Mouse (Mus musculus): ENCODE results near the gene Kcna7. TPM values are rescaled to one million over a fixed set of nuclear protein-coding genes. Genes with fewer than 3 reads are reported as not detected.

Gene Kcna7
- total RNA-seq, 2 experiments from 2014 or later: 78.3 to 85.9 TPM

DNA sequence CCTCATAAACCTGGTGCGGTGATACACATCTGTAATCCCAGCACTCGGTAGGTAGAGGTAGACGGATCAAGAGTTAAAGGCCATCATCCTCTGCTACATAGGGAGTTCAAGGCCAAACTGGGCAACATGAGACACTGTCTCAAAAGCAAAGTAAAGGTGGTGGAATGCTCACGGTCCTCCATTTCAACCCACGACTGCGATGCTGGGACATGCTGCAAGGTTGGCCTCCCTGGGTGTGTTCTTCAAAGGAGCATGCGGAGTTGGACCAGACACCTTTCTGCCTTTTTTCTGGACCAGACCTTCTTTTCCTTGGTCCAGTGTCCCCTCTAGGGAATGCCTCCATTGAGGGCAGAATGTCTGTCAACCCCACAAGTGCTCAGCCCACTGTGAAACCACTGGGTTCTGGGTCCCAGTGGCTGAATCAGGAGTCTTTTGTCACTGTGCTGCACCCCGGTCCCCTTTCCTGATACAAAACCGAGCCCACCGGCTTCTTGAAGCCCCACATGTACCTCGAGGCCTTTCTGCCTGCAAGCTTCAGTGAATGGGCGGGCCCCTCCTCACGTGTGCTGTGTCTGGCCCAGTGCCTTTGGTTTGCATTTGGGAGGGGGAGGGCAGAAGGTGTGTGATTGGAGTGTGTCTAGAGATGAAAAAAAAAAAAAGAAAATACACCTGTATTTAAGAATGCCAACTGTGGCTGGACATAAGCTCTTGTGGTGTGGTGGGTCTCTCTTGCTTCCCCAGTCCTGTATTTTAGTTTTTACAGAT is 50.7 kb downstream of the Kcna7 start:
- intact Hi-C loops (cut with DNase I): no loop called here
- no peak for DNase-seq

DNA sequence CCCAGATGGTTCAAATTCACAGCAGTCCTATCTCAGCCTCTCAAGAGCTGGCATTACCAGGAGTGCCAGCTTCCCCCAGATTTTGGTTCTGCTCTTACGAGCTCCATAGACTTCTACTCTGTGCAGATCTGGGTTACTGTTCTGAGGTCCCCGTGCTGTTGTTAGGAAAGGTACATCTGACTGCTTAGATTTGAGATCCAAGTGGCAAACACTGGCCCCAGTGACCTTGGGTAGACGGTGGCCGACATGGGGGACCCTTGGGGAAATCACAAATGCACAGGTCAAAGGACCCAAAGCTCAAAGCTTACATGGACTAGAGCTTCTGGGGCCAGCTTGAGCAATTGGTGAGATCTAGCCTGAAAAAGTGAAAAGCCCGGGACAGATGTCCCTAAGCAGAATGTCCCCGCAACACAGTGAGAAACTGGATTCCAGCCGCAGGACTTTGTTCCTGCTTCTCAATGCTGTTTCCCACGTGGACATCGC is 51.3 kb downstream of the Kcna7 start:
- intact Hi-C loops (cut with DNase I): no loop called here
- DNase-seq: no peak

DNA sequence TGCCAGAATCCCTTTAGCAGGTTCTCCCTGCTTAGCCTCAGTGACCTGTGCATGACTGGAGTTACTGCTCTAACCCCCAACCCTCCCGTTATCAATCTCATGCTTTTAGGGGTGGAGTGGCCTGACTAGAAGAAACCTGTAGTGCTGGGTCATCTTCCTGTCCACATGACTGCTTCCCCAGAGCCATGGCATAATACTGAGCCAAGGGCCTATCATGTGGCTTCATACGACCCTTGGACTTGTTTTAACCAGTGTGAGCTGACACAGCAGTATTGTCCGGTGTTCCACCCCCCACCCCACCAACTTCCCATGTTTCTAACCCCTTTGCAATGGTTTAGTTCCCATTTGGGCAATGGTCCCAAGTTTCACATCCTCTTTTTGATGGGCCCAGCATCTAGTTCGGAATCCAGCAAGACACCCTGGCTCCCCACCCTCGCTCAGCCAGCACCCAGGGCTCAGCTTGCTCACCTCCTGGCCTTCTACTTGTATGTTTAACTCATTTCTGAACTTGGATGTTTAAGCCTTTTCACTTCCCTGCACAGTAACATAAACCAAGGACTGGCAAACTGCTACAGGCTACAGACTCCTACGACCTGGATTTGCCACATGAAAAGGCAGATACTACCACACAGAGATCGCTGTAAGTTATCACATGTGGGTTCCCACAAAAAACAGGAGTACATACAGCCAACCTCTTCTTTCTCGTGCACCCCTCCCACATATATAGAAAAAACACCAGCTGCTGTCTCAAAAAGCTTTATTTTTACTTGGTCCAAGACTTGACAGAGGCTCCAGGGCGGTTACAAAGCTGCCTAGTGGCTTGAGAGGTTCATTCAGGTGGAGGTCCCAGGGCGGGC is 52.0 kb downstream of the Kcna7 start:
- intact Hi-C loops (cut with DNase I): no loop called here
- DNase-seq: no peak

DNA sequence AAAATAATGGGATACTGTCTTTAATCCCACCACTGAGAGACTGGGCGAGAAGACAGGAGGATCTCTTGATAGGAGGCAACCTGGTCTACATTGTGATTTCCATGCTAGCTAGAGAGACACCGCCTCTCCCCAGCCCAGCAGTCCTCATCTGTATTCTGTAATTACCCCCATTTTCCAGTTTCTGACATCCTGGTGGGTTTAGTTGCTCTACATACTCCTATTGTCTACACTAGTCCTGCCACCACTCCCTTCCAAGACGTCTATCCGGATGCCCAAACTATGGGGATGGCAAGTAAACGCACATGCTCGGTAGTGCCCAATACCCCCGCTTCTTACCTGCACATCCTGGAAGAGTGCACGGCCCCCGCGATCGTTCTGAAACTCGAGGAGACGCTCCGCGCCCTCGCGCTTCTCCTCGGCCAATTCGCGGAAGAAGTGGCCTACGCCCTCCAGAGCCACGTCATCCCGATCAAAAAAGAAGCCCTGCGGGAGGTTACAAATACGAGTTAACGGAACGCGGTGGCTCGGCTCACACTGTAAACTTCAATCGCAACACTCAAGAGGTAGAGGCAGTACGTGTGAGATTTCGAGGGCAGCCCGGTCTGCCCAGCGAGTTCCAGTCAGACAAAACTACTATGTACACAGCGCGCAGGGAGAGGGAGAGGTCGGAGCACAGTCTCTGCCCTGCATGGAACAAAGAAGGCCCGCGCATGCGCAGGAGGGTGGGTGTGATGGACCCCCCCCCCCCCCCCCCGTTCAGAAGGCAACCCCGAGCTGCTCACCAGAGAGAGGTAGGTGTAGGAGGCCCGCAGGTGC is 53.5 kb downstream of the Kcna7 start:
- peak; percentile 68 to 79 for DNase-seq
- intact Hi-C loops (cut with DNase I): no loop called here

Small RNA genes within 50 kb of the gene (microRNA-seq; reads per million reads assigned to microRNA genes)
- gene Gm22133: 0 to 0.36 reads per million in 2 experiments

Other genes starting within 250 kb of the Kcna7 start
- under 1 TPM; 0.76 to 0.79 TPM for gene Slc17a7, start 241.7 kb upstream of the Kcna7 start, total RNA-seq (2021)
- not detected for gene Gfy, start 226.1 kb upstream of the Kcna7 start, total RNA-seq (2021)
- gene Pth2, start 224.7 kb upstream of the Kcna7 start, total RNA-seq (2021): not detected
- gene Ccdc155, start 200.8 kb upstream of the Kcna7 start, total RNA-seq (2021): not detected
- not detected for gene Dkkl1, start 193.5 kb upstream of the Kcna7 start, total RNA-seq (2021)
- 1 to 10 TPM; 2.7 to 3.3 TPM for gene Tead2, start 189.9 kb upstream of the Kcna7 start, total RNA-seq (2021)
- gene Cd37, start 166.5 kb upstream of the Kcna7 start, total RNA-seq (2021): 1 to 10 TPM in 1 of 2 experiments, under 1 TPM in 1; 0.79 to 1.5 TPM
- not detected for gene Slc6a16, start 164.6 kb upstream of the Kcna7 start, total RNA-seq (2021)
- not detected for gene Slc6a21, start 128.1 kb upstream of the Kcna7 start, total RNA-seq (2021)
- gene Trpm4, start 71.9 kb upstream of the Kcna7 start, total RNA-seq (2021): 10 to 100 TPM; 20.1 to 20.7 TPM
- 100 to 1,000 TPM; 818 to 890 TPM for gene Hrc, start 70.4 kb upstream of the Kcna7 start, total RNA-seq (2021)
- under 1 TPM; 0.07 to 0.08 TPM for gene Ppfia3, start 38.6 kb upstream of the Kcna7 start, total RNA-seq (2021)
- gene Lin7b, start 35.1 kb upstream of the Kcna7 start, total RNA-seq (2021): not detected
- 10 to 100 TPM; 70.2 to 84.1 TPM for gene Snrnp70, start 9.9 kb upstream of the Kcna7 start, total RNA-seq (2021)
- gene Ntf5, start 8.0 kb downstream of the Kcna7 start, total RNA-seq (2021): 1 to 10 TPM; 3.4 to 5.5 TPM
- gene Lhb, start 15.2 kb downstream of the Kcna7 start, total RNA-seq (2021): under 1 TPM; 0.54 to 0.67 TPM
- gene Gys1, start 29.2 kb downstream of the Kcna7 start, total RNA-seq (2021): 100 to 1,000 TPM; 275 to 279 TPM
- gene Ruvbl2, start 32.4 kb downstream of the Kcna7 start, total RNA-seq (2021): 10 to 100 TPM; 22.1 to 23.0 TPM
- 100 to 1,000 TPM; 132 to 146 TPM for gene Ftl1, start 54.2 kb downstream of the Kcna7 start, total RNA-seq (2021)
- 10 to 100 TPM; 13.8 to 14.6 TPM for gene Bax, start 61.2 kb downstream of the Kcna7 start, total RNA-seq (2021)
- gene Tulp2, start 76.2 kb downstream of the Kcna7 start, total RNA-seq (2021): under 1 TPM in 1 of 2 experiments, not detected in 1; 0.39 TPM
- 1 to 10 TPM; 6.1 to 6.6 TPM for gene Gm45808, start 81.2 kb downstream of the Kcna7 start, total RNA-seq (2021)
- gene Dhdh, start 83.2 kb downstream of the Kcna7 start, total RNA-seq (2021): 10 to 100 TPM; 11.4 to 12.8 TPM
- gene Nucb1, start 104.8 kb downstream of the Kcna7 start, total RNA-seq (2021): 10 to 100 TPM; 48.6 to 65.4 TPM
- gene Ppp1r15a, start 120.6 kb downstream of the Kcna7 start, total RNA-seq (2021): 10 to 100 TPM; 22.9 to 25.3 TPM
- gene Plekha4, start 120.7 kb downstream of the Kcna7 start, total RNA-seq (2021): 1 to 10 TPM; 3.0 to 4.8 TPM
- gene Hsd17b14, start 149.2 kb downstream of the Kcna7 start, total RNA-seq (2021): 1 to 10 TPM; 1.9 to 2.8 TPM
- gene Bcat2, start 164.5 kb downstream of the Kcna7 start, total RNA-seq (2021): 10 to 100 TPM; 55.7 to 86.8 TPM
- not detected for gene Fgf21, start 209.8 kb downstream of the Kcna7 start, total RNA-seq (2021)
- gene Fut1, start 211.6 kb downstream of the Kcna7 start, total RNA-seq (2021): not detected
- not detected for gene Izumo1, start 216.2 kb downstream of the Kcna7 start, total RNA-seq (2021)
- gene Rasip1, start 221.8 kb downstream of the Kcna7 start, total RNA-seq (2021): 1 to 10 TPM; 6.9 to 7.0 TPM
- 10 to 100 TPM; 45.7 to 49.7 TPM for gene Mamstr, start 234.3 kb downstream of the Kcna7 start, total RNA-seq (2021)

All from gastrocnemius, postnatal 36 days (tissue).